Mouse (Mus musculus) bone marrow, adult 2 months (tissue): ENCODE data around the gene Olfr715. TPM values are rescaled to one million over a fixed set of nuclear protein-coding genes. Genes with fewer than 3 reads are reported as not detected.
"Not testable (repeated sequence)": the region's sequence is repeated elsewhere in the genome, so short reads cannot be mapped to it uniquely, and the experiment has no call there.

Source experiments
- H3K27ac ChIP-seq: fragments of 200-500 bp; 2 replicates; pipeline ENCODE4 v1.5.1; 2012; ENCODE audit warnings: low read depth, mild to moderate bottlenecking, control low read depth, inconsistent platforms, low read length; ENCODE audit not compliant: control insufficient read depth, poor library complexity, insufficient read depth
- H3K4me1 ChIP-seq: fragments of 200-500 bp; 2 replicates; pipeline ENCODE4 v1.6.1; 2011; ENCODE audit warnings: low read length; ENCODE audit not compliant: control insufficient read depth, insufficient read depth
- H3K4me3 ChIP-seq: fragments of 200-500 bp; replicated peaks from 2 replicates; pipeline ENCODE3; 2011; ENCODE audit warnings: mild to moderate bottlenecking, low read depth, low read length, control low read depth; ENCODE audit not compliant: control insufficient read depth
- CTCF ChIP-seq: fragments of 200-500 bp; IDR thresholded peaks from 2 replicates; pipeline ENCODE4 v1.5.1; 2011; ENCODE audit warnings: low read length, control low read depth; ENCODE audit not compliant: control insufficient read depth, insufficient read depth
- POLR2A ChIP-seq: fragments of 200-500 bp; IDR thresholded peaks from 2 replicates; pipeline ENCODE4 v1.6.1; 2011; ENCODE audit warnings: low read depth, mild to moderate bottlenecking, control low read depth, low read length, borderline replicate concordance; ENCODE audit not compliant: control insufficient read depth
- WGBS: fragments of 180-500 bp; shearing (Covaris S2); methylation state at CpG from one replicate; pipeline ENCODE4 v1.1.7; 2018; 5-methylcytosine and 5-hydroxymethylcytosine counted together
- polyA plus RNA-seq: library from polyadenylated mRNA; stranded (reverse); fragments of >200 nt; gene quantifications from 2 replicates; pipeline ENCODE4 v1.2.4, GENCODE M21; 2011; ENCODE audit warnings: low replicate concordance; ENCODE audit not compliant: missing spikeins, insufficient read depth, insufficient read length

Gene Olfr715
- not detected in 2 replicates for polyA plus RNA-seq

GRCm38 (mm10) chr7:107130983-107131382, at the start of gene Olfr715:
TSS of gene Olfr715 (minus strand) at chr7:107131083.
- H3K4me1 ChIP-seq, H3K4me3 ChIP-seq, H3K27ac ChIP-seq: not testable (repeated sequence)
- WGBS: 75% methylated on average over 3 of the region's 3 CpGs

GRCm38 (mm10) chr7:107180406-107180805, 49.5 kb upstream of the Olfr715 start:
- WGBS: 38% methylated on average over 2 of the region's 2 CpGs
- H3K4me3 ChIP-seq: no peak overlapping the region

GRCm38 (mm10) chr7:107166690-107167089, 35.8 kb upstream of the Olfr715 start, which contains the start of gene Nlrp14:
TSS of gene Nlrp14 (plus strand) at chr7:107166990.
- no peak for TF ChIP-seq CTCF
- no peak for TF ChIP-seq POLR2A
- Histone ChIP-seq H3K4me3 (no peak within 1 kb of the TSS), H3K4me1 (no peaks in the 10 kb centered on the region), H3K27ac (no peak within 1 kb of the TSS)
- WGBS: 76% methylated on average over 10 of the region's 10 CpGs

More at GRCm38 (mm10) chr7:107180406-107180805, 49.5 kb upstream of the Olfr715 start:
- Histone ChIP-seq H3K4me1 (no peaks in the 10 kb centered on the region), H3K27ac (no peak overlapping the region)
- TF ChIP-seq CTCF (no peak), POLR2A (no peak)

GRCm38 (mm10) chr7:107138027-107138426, 7.1 kb upstream of the Olfr715 start, which contains the start of gene Olfr716:
TSS of gene Olfr716 (plus strand) at chr7:107138327.
- 57% methylated on average over 2 of the region's 2 CpGs for WGBS
- not testable (repeated sequence) for H3K4me3 ChIP-seq, H3K27ac ChIP-seq, H3K4me1 ChIP-seq

- H3K4me1 ChIP-seq, H3K4me3 ChIP-seq, H3K27ac ChIP-seq: not testable (repeated sequence)
- WGBS: 68% methylated on average over 2 of the region's 2 CpGs
These were observed 20.6 kb downstream of the Olfr715 start, which contains the start of gene Olfr715b for GRCm38 (mm10) chr7:107110269-107110668. TSS of gene Olfr715b (minus strand) at chr7:107110369.

GRCm38 (mm10) chr7:107092920-107093319, 38.0 kb downstream of the Olfr715 start, which contains the start of gene Olfr17:
TSS of gene Olfr17 (plus strand) at chr7:107093220.
- TF ChIP-seq CTCF: no peak
- no peak for TF ChIP-seq POLR2A
- no peaks in the 10 kb centered on the region for H3K4me1 ChIP-seq
- WGBS: 48% methylated on average over 1 of the region's 1 CpGs
- no peak within 1 kb of the TSS for H3K27ac ChIP-seq
- H3K4me3 ChIP-seq: no peak within 1 kb of the TSS

Other genes starting within 250 kb of the Olfr715 start
- gene Olfr706, start 242.9 kb downstream of the Olfr715 start, polyA plus RNA-seq: not detected in 2 replicates
- not detected in 2 replicates for gene Olfr707, start 229.8 kb downstream of the Olfr715 start, polyA plus RNA-seq
- not detected in 2 replicates for gene Olfr1532-ps1, start 223.1 kb downstream of the Olfr715 start, polyA plus RNA-seq
- gene Olfr709-ps1, start 198.9 kb downstream of the Olfr715 start, polyA plus RNA-seq: not detected in 2 replicates
- not detected in 2 replicates for gene Olfr710, start 182.8 kb downstream of the Olfr715 start, polyA plus RNA-seq
- 0.29 TPM in 1 of 2 replicates, not detected in the other for gene Olfr6, start 167.1 kb downstream of the Olfr715 start, polyA plus RNA-seq
- gene Olfr711, start 155.6 kb downstream of the Olfr715 start, polyA plus RNA-seq: not detected in 2 replicates
- gene Olfr2, start 125.0 kb downstream of the Olfr715 start, polyA plus RNA-seq: not detected in 2 replicates
- not detected in 2 replicates for gene Olfr713, start 99.9 kb downstream of the Olfr715 start, polyA plus RNA-seq
- gene Olfr714, start 60.1 kb downstream of the Olfr715 start, polyA plus RNA-seq: not detected in 2 replicates
- not detected in 2 replicates for gene Olfr17, start 37.9 kb downstream of the Olfr715 start, polyA plus RNA-seq
- gene Olfr715b, start 20.7 kb downstream of the Olfr715 start, polyA plus RNA-seq: not detected in 2 replicates
- gene Olfr716, start 7.2 kb upstream of the Olfr715 start, polyA plus RNA-seq: not detected in 2 replicates
- gene Nlrp14, start 35.9 kb upstream of the Olfr715 start, polyA plus RNA-seq: not detected in 2 replicates
- gene Rbmxl2, start 78.4 kb upstream of the Olfr715 start, polyA plus RNA-seq: 5.5 TPM in 1 of 2 replicates, not detected in the other
- 2.5 TPM in 1 of 2 replicates, not detected in the other for gene Syt9, start 239.6 kb upstream of the Olfr715 start, polyA plus RNA-seq